Mouse (Mus musculus) MEL (cell line): Measurements from ENCODE around the gene Lxn. TPM values are rescaled to one million over a fixed set of nuclear protein-coding genes. Genes with fewer than 3 reads are reported as not detected.
A peak's percentile ranks its signal among the peaks of the same experiment; 100 is the strongest.

Experiments
- DNase-seq: peaks from one replicate; pipeline ENCODE4 v3.0.0; 2011; ENCODE audit warnings: low read depth, low spot score
- H3K27ac ChIP-seq: 2 replicates; pipeline ENCODE4 v1.5.1; 2012; ENCODE audit warnings: low read depth, mild to moderate bottlenecking, control low read depth, low read length, moderate library complexity; ENCODE audit not compliant: control insufficient read depth
- H3K27me3 ChIP-seq, 2 experiments: fragments of 150-350 bp in 1 of 2; sonication (generic) in 1 of 2; 2 replicates each; pipeline ENCODE4 v1.6.1; 2012; ENCODE audit warnings: low read length in 2 of 2, mild to moderate bottlenecking in 2 of 2, improper control_type of control experiment in 1 of 2, moderate library complexity in 1 of 2; ENCODE audit not compliant: insufficient read depth in 2 of 2, control insufficient read depth in 1 of 2
- H3K36me3 ChIP-seq, 2 experiments: 2 replicates each; pipeline ENCODE4 v1.6.1; 2012 to 2014; ENCODE audit warnings: low read length in 2 of 2, improper control_type of control experiment in 1 of 2, inconsistent platforms in 1 of 2, mild to moderate bottlenecking in 1 of 2; ENCODE audit not compliant: insufficient read depth in 2 of 2, control insufficient read depth in 1 of 2
- H3K4me1 ChIP-seq, 2 experiments: fragments of 150-350 bp in 1 of 2; sonication (generic) in 1 of 2; 2 replicates each; pipeline ENCODE4 v1.6.1; 2012; ENCODE audit warnings: low read length in 2 of 2, improper control_type of control experiment in 1 of 2, mild to moderate bottlenecking in 1 of 2; ENCODE audit not compliant: insufficient read depth in 2 of 2, control insufficient read depth in 1 of 2
- H3K4me3 ChIP-seq, 2 experiments: fragments of 150-350 bp in 1 of 2; sonication (generic) in 1 of 2; 2 replicates each; pipeline ENCODE4 v1.5.1; 2012; ENCODE audit warnings: low read depth in 2 of 2, low read length in 2 of 2, mild to moderate bottlenecking in 2 of 2, moderate library complexity in 2 of 2, control low read depth in 1 of 2, improper control_type of control experiment in 1 of 2; ENCODE audit not compliant: control insufficient read depth in 1 of 2, insufficient read depth in 1 of 2
- H3K79me2 ChIP-seq: 2 replicates; pipeline ENCODE4 v1.6.1; 2012; ENCODE audit warnings: mild to moderate bottlenecking, low read length, moderate library complexity; ENCODE audit not compliant: control insufficient read depth, poor library complexity, insufficient read depth
- H3K9ac ChIP-seq: 2 replicates; pipeline ENCODE4 v1.6.1; 2012; ENCODE audit warnings: low read depth, mild to moderate bottlenecking, control low read depth, low read length, moderate library complexity; ENCODE audit not compliant: control insufficient read depth, poor library complexity, severe bottlenecking
- H3K9me3 ChIP-seq: fragments of 150-350 bp; sonication (generic); replicated peaks from 2 replicates; pipeline ENCODE4 v1.6.1; 2012; ENCODE audit warnings: mild to moderate bottlenecking, low read length, improper control_type of control experiment, moderate library complexity; ENCODE audit not compliant: insufficient read depth
- BHLHE40 ChIP-seq: IDR thresholded peaks from 2 replicates; pipeline ENCODE4 v1.6.1; 2012; ENCODE audit warnings: low read depth, mild to moderate bottlenecking, inconsistent platforms, low read length, improper control_type of control experiment, borderline replicate concordance
- CHD2 ChIP-seq: IDR thresholded peaks from 2 replicates; pipeline ENCODE4 v1.6.1; 2011; ENCODE audit warnings: low read length, improper control_type of control experiment
- CTCF ChIP-seq, 3 experiments: IDR thresholded peaks in 2 of 3; conservative IDR thresholded peaks in 1 of 3; 2 replicates each; pipeline ENCODE4 v1.5.1; 2011 to 2012; ENCODE audit warnings: low read length in 3 of 3, low read depth in 2 of 3, mild to moderate bottlenecking in 2 of 3, improper control_type of control experiment in 1 of 3, inconsistent platforms in 1 of 3, mixed read lengths in 1 of 3, moderate library complexity in 1 of 3; ENCODE audit not compliant: control insufficient read depth in 1 of 3, insufficient read depth in 1 of 3, poor library complexity in 1 of 3, severe bottlenecking in 1 of 3
- E2F4 ChIP-seq: IDR thresholded peaks from 2 replicates; pipeline ENCODE4 v1.6.1; 2011; ENCODE audit warnings: low read depth, low read length, improper control_type of control experiment, borderline replicate concordance
- EP300 ChIP-seq, 2 experiments: IDR thresholded peaks; 2 replicates each; pipeline ENCODE4 v1.6.1; 2011; ENCODE audit warnings: improper control_type of control experiment in 2 of 2, low read length in 2 of 2, low read depth in 1 of 2, mild to moderate bottlenecking in 1 of 2
- GABPA ChIP-seq: IDR thresholded peaks from 2 replicates; pipeline ENCODE4 v1.6.1; 2012; ENCODE audit warnings: low read depth, mild to moderate bottlenecking, inconsistent platforms, low read length, improper control_type of control experiment, moderate library complexity
- HCFC1 ChIP-seq: IDR thresholded peaks from 2 replicates; pipeline ENCODE4 v1.6.1; 2012; ENCODE audit warnings: low read depth, mild to moderate bottlenecking, inconsistent platforms, low read length, improper control_type of control experiment, moderate library complexity
- JUND ChIP-seq: IDR thresholded peaks from 2 replicates; pipeline ENCODE4 v1.6.1; 2011; ENCODE audit warnings: low read depth, mild to moderate bottlenecking, improper control_type of control experiment, low read length
- KAT2A ChIP-seq: conservative IDR thresholded peaks from 2 replicates; pipeline ENCODE4 v1.6.1; 2012; ENCODE audit warnings: low read depth, low read length, improper control_type of control experiment, inconsistent platforms
- MAFK ChIP-seq: IDR thresholded peaks from 2 replicates; pipeline ENCODE4 v1.6.1; 2011; ENCODE audit warnings: low read depth, mild to moderate bottlenecking, low read length, improper control_type of control experiment, borderline replicate concordance
- MAX ChIP-seq: IDR thresholded peaks from 2 replicates; pipeline ENCODE4 v1.6.1; 2011; ENCODE audit warnings: low read length, improper control_type of control experiment
- MAZ ChIP-seq: IDR thresholded peaks from 2 replicates; pipeline ENCODE4 v1.6.1; 2012; ENCODE audit warnings: low read depth, mild to moderate bottlenecking, inconsistent platforms, low read length, improper control_type of control experiment
- MEF2A ChIP-seq: IDR thresholded peaks from 2 replicates; pipeline ENCODE4 v1.6.1; 2014; ENCODE audit warnings: low read depth, mild to moderate bottlenecking, inconsistent platforms, low read length, improper control_type of control experiment; ENCODE audit not compliant: poor library complexity, insufficient replicate concordance, severe bottlenecking; ENCODE audit errors: extremely low read depth
- MXI1 ChIP-seq: IDR thresholded peaks from 2 replicates; pipeline ENCODE4 v1.6.1; 2011; ENCODE audit warnings: mild to moderate bottlenecking, low read depth, low read length, improper control_type of control experiment
- MYB ChIP-seq: IDR thresholded peaks from 2 replicates; pipeline ENCODE4 v1.6.1; 2011; ENCODE audit warnings: mild to moderate bottlenecking, low read depth, low read length, improper control_type of control experiment
- NELFE ChIP-seq: IDR thresholded peaks from 2 replicates; pipeline ENCODE4 v1.6.1; 2011; ENCODE audit warnings: low read depth, low read length, improper control_type of control experiment
- NRF1 ChIP-seq: IDR thresholded peaks from 2 replicates; pipeline ENCODE4 v1.6.1; 2014; ENCODE audit warnings: low read depth, mild to moderate bottlenecking, inconsistent platforms, low read length, improper control_type of control experiment, moderate library complexity; ENCODE audit not compliant: poor library complexity, insufficient read depth, severe bottlenecking
- RCOR1 ChIP-seq: IDR thresholded peaks from 2 replicates; pipeline ENCODE4 v1.6.1; 2012; ENCODE audit warnings: low read depth, mild to moderate bottlenecking, inconsistent platforms, low read length, improper control_type of control experiment
- SMC3 ChIP-seq: IDR thresholded peaks from 2 replicates; pipeline ENCODE4 v1.6.1; 2011; ENCODE audit warnings: low read depth, low read length, improper control_type of control experiment
- TAL1 ChIP-seq: IDR thresholded peaks from 2 replicates; pipeline ENCODE4 v1.6.1; 2012; ENCODE audit warnings: mild to moderate bottlenecking, inconsistent platforms, low read length, moderate library complexity, mixed read lengths
- TBP ChIP-seq: IDR thresholded peaks from 2 replicates; pipeline ENCODE4 v1.8.0; 2011; ENCODE audit warnings: low read depth, low read length, improper control_type of control experiment
- USF2 ChIP-seq, 2 experiments: IDR thresholded peaks; 2 replicates each; pipeline ENCODE4 v1.6.1; 2011 to 2012; ENCODE audit warnings: improper control_type of control experiment in 2 of 2, low read length in 2 of 2, borderline replicate concordance in 1 of 2, inconsistent platforms in 1 of 2, low read depth in 1 of 2, mild to moderate bottlenecking in 1 of 2; ENCODE audit not compliant: insufficient read depth in 1 of 2
- ZNF384 ChIP-seq: IDR thresholded peaks from 2 replicates; pipeline ENCODE4 v1.6.1; 2012; ENCODE audit warnings: low read depth, mild to moderate bottlenecking, inconsistent platforms, low read length, improper control_type of control experiment
- polyA plus RNA-seq, 2 experiments: library from polyadenylated mRNA; stranded (reverse) in 1 of 2; unstranded in 1 of 2; fragments of >175 nt in 1 of 2; fragments of >200 nt in 1 of 2; gene quantifications; 2 replicates each; pipeline versions ENCODE4 v1.2.1 to v1.2.4; 2012; ENCODE audit warnings: low replicate concordance in 2 of 2, low read depth in 1 of 2; ENCODE audit not compliant: insufficient read length in 2 of 2, insufficient read depth in 1 of 2, missing spikeins in 1 of 2
- total RNA-seq: library from RNA; depleted of rRNA; stranded (reverse); fragments of 300-350 nt; gene quantifications from 2 replicates; pipeline ENCODE4 v1.2.3, GENCODE M21; 2012; rRNA removed

Lxn gene
- total and polyA plus RNA-seq, 3 experiments = 0.26 TPM; not detected in 2

GRCm38 (mm10) chr3:67429999-67430380 is 33.7 kb downstream of the Lxn start, which contains the start of gene Gfm1 (continued):
- TF ChIP-seq KAT2A (peak; percentile 72; the same call in 1 of the 2 replicates), NRF1 (no peak), CTCF (IDR thresholded peaks at IDR 0.05 in 2 of 3, conservative IDR thresholded peaks at IDR 0.05 in 1 of 3; ENCODE audit: control insufficient read depth in 1 of 3, insufficient read depth in 1 of 3, low read depth in 2 of 3, low read length in 3 of 3, poor library complexity in 1 of 3, severe bottlenecking in 1 of 3) (peak; percentile 55 to 97 (median 87); a peak in 5 of 6 replicates), HCFC1 (peak; percentile 93), SMC3 (peak; percentile 59), MAFK (no peak), MXI1 (peak; percentile 98), USF2 (IDR thresholded peaks at IDR 0.05; ENCODE audit: borderline replicate concordance in 1 of 2, insufficient read depth in 1 of 2, low read depth in 1 of 2, low read length in 2 of 2) (no peak), TBP (no peak), MAZ (no peak)

- TF ChIP-seq EP300 (IDR thresholded peaks at IDR 0.05; ENCODE audit: low read depth in 1 of 2, low read length in 2 of 2) (no peak), BHLHE40 (peak; percentile 43; the same call in 1 of the 2 replicates), NELFE (no peak), MXI1 (no peak), MAX (no peak), TAL1 (no peak), GABPA (no peak), ZNF384 (no peak), MEF2A (no peak), CTCF (IDR thresholded peaks at IDR 0.05 in 2 of 3, conservative IDR thresholded peaks at IDR 0.05 in 1 of 3; ENCODE audit: control insufficient read depth in 1 of 3, insufficient read depth in 1 of 3, low read depth in 2 of 3, low read length in 3 of 3, poor library complexity in 1 of 3, severe bottlenecking in 1 of 3) (peak; percentile 3 to 35 (median 25); a peak in 4 of 6 replicates), RCOR1 (no peak), E2F4 (no peak), HCFC1 (no peak), CHD2 (no peak), USF2 (IDR thresholded peaks at IDR 0.05; ENCODE audit: borderline replicate concordance in 1 of 2, insufficient read depth in 1 of 2, low read depth in 1 of 2, low read length in 2 of 2) (no peak), MYB (no peak), TBP (peak; percentile 27; the same call in 1 of the 2 replicates), JUND (no peak)
- H3K4me1 ChIP-seq = peaks cover 0 to 6% of the 10 kb centered on the region in 2 experiments; a peak in 3 of 4 replicates
- H3K79me2 ChIP-seq = peaks cover 15% of the 10 kb centered on the region
- no peaks in the 10 kb centered on the region for H3K9me3 ChIP-seq
- peak; percentile 10 for DNase-seq
- no peaks in the 10 kb centered on the region for H3K27me3 ChIP-seq
- H3K36me3 ChIP-seq = peaks cover 0 to 5% of the 10 kb centered on the region in 2 experiments; a peak in 2 of 4 replicates
- peak overlapping the region; percentile 51 to 84 for H3K4me3 ChIP-seq
- no peak overlapping the region for H3K27ac ChIP-seq
- H3K9ac ChIP-seq = peak overlapping the region; percentile 42
Measured at GRCm38 (mm10) chr3:67429338-67429998, 34.3 kb downstream of the Lxn start.

Other genes with a start within 250 kb of the Lxn start
- 7.8 and 8.1 TPM in 2 replicates for gene Mlf1, start 89.8 kb downstream of the Lxn start, total RNA-seq
- gene Mlf1, start 89.8 kb downstream of the Lxn start, polyA plus RNA-seq = 1 to 10 TPM in 1 of 2 experiments, not detected in 1; 6.9 TPM
- gene Gm17402, start 88.8 kb downstream of the Lxn start, total RNA-seq = not detected in 2 replicates
- not detected for gene Gm17402, start 88.8 kb downstream of the Lxn start, polyA plus RNA-seq
- gene Gfm1, start 33.8 kb downstream of the Lxn start, total RNA-seq = 95.0 and 97.6 TPM in 2 replicates
- gene Gfm1, start 33.8 kb downstream of the Lxn start, polyA plus RNA-seq = 100 to 1,000 TPM in 1 of 2 experiments, not detected in 1; 146 TPM
- not detected in 2 replicates for gene Rarres1, start 51.6 kb upstream of the Lxn start, total RNA-seq
- gene Rarres1, start 51.6 kb upstream of the Lxn start, polyA plus RNA-seq = not detected
- 39.6 and 39.7 TPM in 2 replicates for gene Mfsd1, start 118.8 kb upstream of the Lxn start, total RNA-seq
- 10 to 100 TPM in 1 of 2 experiments, not detected in 1; 36.2 TPM for gene Mfsd1, start 118.8 kb upstream of the Lxn start, polyA plus RNA-seq